Mouse (Mus musculus): ENCODE measurements around the gene Tssk3.

DNA sequence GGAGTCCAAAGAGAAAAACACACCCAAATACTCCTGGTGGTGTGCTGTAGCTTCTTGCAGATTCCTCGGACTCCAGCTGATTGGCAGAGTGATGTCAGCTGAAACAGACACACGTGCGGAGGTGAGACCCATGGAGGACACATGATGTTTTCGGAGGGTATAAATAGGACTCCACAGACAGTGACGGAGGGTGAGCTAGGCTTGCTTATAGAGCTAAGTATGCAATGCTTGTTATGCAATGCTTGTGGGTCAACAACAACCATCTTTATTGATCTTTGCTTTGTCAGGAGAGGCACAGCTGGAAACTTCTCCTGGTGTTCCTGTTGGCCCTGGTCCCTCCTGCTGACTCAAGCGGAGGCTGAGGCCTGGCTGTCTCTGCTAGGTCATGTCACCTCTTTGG, 42.1 kb downstream of the Tssk3 start:
- no peak for TF ChIP-seq CTCF (conservative IDR thresholded peaks at IDR 0.05; ENCODE audit: insufficient read depth, insufficient read length, low read depth, low read length)
- no peak for TF ChIP-seq POLR2A (IDR thresholded peaks at IDR 0.05; ENCODE audit: low read depth, low read length)
